Mouse (Mus musculus): ENCODE data around the gene Spaca4.

The Spaca4 gene

DNA sequence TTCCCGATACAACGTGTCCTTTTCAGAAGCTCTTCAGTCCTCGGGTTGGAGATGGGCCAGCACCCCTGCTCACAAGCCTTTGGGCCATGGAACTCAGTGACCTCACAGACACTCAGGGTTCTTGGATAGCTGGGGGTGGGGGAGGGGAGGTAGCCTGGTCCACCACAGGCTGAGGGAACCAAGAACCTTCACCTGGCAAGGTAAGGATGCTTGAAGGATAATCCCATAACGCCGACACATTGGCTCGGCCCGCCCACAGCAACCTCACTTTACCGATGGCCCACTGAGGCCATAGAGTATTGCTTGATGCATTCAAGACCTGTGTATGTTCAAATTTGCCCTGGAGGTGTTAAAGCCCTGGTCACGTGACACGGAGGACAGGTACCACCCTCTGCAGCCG lies at the start of gene Spaca4:
Gene Spaca4, minus strand, starts transcription at position 101 of the 400 bp plus-strand sequence.
- DNase-seq (ENCODE audit: low spot score) = no peak

DNA sequence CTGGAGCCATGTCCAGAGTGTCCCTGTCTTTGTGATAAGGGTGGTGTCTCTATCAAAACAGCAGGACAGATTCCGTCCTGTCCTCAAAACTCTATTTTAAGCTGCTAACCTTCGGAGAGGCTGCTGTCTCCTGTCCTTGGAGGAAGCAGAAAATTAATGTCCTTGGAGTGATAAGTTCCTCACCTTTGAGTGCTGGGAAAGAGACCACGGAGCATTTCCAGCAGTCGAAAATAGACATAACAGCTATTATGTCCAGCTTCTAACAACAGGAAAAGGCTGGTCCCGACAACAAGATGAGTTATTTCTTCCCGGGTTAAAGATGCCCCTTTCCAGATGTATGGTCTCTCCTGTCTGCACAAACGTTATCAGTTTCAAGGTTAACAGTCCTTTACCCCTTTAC lies 49.6 kb upstream of the Spaca4 start:
- DNase-seq (ENCODE audit: low spot score) = no peak

DNA sequence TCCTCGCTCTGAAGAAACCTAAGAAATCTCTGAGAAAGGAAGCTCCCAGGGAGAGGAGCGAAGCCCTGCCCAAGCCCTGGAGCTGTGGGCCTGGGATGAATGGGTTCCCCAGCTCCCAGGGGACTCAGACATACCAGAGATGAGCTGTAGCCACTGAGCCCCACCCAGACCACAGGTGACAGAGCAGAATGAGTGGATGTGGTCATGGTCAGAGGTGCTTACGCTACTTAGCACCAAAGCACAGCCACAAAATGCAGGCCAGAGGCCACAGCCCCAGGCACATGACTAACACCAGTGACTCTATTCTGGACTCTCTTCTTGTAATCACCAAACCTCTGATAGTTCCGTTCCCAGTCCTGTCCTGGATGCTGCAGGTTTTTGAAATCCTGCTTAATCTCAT lies 45.5 kb upstream of the Spaca4 start:
- no peak for DNase-seq (ENCODE audit: low spot score)

DNA sequence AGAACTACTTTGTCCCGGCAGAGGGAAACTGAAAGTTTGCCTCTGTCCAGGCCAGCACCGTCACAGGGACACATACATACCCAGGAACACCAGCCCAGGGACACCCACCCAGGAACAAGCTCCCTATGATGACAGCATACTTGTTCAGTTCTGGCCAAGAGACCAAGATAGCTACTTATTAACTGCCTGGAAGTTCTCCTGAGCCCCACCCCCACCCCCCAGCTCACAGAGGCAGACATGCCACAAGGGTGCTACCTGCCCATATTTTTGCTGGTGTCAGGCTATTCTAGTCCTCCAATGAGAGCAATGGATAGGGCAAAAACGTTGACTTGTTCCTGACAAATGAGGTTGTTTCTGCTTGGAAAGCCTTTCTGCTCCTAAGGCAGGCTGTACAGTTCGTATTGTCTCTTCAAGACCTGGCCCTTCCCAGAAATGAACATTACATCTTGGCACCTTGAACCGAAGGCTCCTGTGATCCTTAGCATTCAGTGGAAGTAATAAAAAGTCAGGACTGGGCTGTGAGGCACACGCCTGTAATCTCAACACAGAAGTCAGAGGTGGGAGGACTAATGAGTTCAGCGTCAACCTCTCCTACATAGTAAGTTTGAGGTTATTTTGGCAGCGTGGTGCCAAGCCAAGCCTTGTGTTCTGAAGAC lies 44.9 kb upstream of the Spaca4 start:
- no peak for DNase-seq (ENCODE audit: low spot score)

DNA sequence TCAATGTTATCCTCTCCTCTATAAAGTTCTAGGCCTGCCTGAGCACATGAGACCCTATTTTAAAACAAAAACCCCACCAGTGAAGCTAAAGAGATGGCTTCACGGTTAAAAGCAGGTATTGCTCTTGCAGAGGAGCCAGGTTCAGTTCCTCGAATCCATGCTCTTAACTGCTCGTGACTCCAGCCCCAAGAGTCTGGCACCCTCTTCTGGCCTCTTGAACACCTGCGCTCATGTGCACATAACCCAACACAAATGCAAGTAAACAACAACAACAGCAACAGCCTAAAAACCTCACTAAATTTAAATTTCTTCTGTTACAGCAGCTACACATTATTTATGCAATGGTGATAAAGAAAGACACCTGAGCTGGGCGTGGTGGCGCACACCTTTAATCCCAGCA lies 41.9 kb upstream of the Spaca4 start:
- DNase-seq (ENCODE audit: low spot score) = no peak

DNA sequence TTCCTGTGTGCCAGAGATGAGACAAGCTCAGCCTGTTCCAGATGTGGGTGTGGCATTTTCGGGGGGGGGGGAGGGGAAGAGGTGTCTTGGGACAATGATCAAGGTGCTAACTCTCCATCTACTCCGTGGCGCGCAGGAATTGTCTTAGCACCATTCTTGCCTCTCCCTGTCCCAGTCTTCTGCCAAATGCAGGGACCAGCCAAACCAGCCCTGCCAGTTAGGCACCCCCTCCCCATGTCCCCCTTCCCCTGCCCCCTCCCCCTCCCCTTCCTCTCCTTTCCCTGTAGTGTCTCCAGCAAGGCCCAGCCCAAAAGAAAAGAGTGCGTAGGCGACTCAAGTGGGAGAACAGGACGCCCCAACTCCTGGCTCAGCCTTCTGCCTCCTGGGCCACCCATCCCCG lies 41.2 kb upstream of the Spaca4 start:
- DNase-seq (ENCODE audit: low spot score) = no peak

DNA sequence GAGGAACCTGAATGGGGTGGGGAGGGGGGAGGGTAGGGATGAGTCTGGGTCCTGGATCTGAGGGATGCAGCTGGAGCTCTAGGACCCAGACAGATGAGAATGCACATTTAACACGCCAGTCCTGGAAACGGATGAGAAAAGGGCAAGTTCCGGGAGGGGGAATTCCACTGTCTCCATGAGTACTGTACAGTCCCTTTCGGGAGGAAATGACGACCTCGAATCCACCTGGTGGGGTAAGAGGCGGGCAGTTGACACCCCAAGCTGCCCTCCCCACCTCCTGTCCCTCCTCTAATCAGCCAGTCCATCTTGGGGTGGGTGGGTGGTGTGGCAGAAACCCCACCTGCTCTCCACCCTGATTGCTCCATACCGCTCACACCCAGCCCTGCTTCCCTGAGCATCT lies 40.4 kb upstream of the Spaca4 start:
- DNase-seq (ENCODE audit: low spot score) = no peak

DNA sequence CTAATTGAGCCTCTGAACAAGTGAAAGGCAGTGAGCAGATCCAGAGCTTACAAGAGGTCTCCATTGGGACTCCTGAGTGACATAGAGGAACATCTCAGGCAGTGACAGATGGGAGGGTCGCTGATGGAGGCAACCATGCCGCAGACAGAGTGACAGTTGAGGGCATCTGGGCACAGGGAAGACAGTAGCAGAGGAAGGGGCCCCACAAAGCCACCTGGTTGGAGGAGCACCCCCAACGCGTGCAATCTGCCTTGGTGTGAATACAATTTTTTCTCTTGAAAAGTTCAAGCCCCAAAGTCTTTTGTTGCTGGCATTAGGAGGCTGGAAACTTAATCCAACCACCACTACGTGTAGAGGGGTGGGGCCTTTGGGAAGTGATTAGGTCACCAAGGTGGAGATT lies 34.5 kb upstream of the Spaca4 start:
- no peak for DNase-seq (ENCODE audit: low spot score)

DNA sequence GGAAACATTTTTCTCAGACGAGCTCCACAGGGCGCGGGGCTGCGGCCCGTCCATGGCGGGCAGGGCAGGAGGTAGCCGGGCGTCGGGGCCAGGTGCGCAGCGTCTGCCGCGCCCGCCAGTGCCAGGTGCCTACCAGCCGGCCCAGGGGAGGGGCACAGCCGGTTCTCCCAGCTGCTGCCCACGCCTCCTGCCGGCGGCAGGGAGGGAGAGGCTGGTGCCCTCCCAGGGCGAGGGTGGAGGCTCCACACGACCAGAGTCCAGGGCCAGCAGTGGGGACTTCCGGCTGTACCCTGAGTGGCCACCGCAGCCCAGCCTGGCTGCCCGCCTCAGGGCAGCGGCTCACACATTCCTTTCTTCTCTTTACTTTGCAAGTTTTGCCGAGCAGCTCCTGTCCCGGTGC lies 33.8 kb upstream of the Spaca4 start:
- no peak for DNase-seq (ENCODE audit: low spot score)

DNA sequence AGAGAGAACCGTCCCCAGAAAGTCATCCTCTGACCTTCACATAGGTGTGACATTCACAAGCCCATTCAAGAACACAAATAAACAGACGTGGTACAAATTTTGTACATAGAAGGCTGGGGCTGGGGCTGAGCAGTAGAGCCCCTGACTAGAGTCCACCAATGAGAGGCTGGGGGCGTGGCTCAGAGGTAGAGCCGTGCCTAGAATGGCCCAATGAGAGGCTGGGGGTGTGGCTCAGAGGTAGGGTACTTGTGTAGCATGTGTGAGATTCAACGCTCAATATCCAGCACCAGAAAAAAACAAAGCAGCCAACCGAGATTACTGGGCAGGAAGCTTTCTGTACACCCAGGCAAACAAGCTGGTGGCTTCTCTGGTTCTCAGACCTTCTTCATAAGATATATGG lies 30.1 kb upstream of the Spaca4 start:
- DNase-seq (ENCODE audit: low spot score) = no peak

DNA sequence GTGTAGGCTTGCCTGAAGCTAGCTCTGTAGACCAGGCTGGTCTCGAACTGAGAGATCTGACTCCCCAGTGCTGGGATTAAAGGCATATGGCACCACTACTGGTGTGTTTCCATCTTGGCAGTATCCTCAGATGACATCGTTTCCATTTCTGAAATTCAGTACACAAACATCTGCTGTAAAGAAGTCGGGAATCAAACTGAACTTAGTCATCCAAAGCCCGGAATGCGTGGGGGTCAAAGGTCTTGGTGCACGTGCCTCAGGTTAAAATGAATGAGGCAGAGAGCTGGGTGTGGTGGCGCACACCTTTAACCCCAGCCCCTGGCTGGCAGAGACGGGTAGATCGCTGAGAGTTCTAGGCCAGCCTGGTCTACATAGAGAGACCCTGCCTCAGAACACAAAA lies 24.5 kb upstream of the Spaca4 start:
- DNase-seq (ENCODE audit: low spot score) = no peak

DNA sequence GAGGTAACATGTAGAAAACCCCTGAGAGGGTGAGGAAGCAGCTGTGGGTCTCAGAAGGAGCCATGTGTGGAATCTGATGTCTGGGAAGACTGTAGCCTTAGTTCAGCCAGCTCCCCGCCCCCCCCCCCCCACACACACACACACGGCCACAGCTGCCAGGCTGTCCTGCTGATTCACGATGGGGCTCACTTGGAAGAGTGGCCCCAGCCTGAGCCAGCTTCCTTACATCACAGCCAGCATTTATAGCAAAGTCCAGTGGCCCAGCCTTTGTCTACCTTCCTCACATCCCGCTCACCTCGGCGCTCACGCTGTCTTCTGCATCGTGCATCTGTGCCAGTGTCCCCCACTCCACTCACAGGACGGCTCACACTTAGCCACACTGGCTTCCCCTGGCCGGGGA lies 23.8 kb upstream of the Spaca4 start:
- DNase-seq (ENCODE audit: low spot score) = no peak

DNA sequence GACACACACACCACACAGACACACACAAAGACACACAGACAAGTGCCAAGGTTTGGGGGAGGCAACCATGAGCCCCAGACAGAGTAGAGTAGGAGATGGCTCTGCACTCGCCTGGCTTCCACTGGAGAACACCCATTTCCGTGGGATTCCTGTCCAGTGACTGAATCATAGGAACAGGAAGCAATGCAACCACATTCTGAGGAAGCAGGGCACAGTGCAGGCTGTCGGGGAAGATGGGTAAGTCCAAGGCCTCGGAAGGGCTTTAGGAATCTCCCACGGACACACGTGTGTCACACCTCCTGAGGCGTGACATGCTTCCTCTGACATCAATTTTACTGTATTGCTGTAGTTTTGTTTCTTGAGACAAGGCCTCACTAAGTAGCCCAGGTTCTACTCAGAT lies 22.5 kb upstream of the Spaca4 start:
- no peak for DNase-seq (ENCODE audit: low spot score)

DNA sequence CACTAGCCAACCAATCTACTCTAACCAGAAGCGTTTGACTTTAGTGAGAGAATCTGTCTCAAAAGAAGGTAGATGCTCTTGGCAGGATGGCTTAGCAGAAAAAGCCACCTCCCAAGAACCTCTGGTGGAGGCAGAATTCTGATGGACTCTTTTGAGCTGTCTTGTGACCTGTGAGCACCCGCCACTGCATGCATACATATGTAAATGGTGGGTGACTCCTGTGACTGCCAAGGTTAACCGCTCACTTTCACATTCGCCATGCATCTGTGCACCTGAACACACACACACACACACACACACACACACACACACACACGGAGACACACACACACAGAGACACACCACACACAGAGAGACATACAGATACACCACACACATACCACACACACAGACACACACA lies 21.8 kb upstream of the Spaca4 start:
- no peak for DNase-seq (ENCODE audit: low spot score)

DNA sequence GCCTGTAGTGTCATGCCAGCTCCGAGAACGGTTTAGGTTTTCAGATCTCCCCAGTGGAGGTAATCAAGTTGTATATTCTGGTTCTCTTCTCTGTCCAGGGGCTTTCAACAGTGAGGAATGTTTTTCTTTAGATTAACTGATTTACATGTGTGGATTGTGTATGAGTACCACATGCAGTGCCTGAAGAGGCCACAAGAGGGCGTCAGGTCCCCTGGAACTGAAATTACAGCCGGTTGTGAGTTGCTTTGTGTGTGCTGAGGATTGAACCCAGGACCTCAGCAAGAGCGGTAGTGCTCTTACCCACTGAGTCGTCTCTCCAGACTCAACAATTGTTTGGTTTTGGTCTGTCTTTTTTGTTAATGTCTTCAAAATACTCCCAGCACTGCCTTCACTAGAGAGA lies 20.9 kb upstream of the Spaca4 start:
- no peak for DNase-seq (ENCODE audit: low spot score)

DNA sequence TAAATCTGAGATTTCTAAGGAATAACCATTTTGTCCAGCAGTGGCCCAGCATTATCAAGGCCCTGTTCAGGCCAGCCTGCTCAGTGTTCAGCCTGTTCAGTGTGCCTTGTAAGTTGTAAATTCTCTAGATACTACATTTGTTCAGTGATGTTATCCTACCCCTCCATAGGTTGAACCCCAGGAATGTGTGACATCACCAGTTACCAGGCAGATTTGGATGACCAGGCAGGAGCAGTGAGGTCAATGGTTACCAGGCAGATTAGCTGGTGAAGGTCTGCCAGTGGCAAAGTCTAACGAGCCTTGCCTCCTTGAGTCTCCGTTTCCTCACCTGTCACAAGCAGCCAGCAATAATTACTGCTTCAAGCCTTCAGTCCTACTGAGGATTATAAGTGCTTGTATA lies 18.8 kb upstream of the Spaca4 start:
- DNase-seq (ENCODE audit: low spot score) = peak; percentile 45

DNA sequence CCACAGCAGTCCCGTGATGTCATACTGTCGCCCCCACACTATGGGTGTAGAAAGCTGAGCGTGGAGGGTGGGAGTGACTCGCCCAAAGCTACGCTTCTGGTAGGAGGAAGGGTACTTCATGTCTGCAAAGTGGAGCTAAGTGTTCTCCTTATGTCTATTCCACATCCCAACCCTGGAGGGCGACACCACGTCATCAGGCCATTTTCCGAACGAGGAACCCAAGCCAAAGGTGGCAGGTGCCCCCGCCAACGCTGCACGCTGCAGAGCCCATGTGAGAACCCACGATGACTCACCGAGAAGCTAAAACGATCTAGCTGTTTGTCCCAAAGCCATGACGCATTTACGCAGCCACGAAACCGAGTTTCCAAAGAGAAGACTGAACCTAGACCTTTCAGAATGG lies 16.7 kb upstream of the Spaca4 start:
- peak; percentile 80 for DNase-seq (ENCODE audit: low spot score)

DNA sequence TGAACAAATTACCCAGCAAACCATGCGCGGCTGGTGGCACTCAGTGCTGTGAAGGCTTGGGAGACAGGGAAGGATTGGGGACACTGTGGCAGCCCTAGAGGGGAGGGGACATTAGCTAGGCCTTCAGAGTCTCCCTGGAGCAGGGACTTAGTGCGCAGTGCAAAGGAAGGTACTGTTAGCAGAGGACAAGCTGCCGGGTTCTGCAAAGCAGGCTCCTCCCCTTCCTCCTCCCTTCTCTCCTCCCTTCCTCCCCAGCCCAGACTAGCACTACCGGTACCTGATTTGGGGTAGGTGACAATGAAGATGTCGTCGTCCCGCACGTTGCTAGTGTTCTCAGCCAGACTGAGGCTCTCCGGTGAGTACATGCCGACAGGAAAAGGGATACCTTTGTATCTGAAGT lies 16.2 kb upstream of the Spaca4 start:
- peak; percentile 68 for DNase-seq (ENCODE audit: low spot score)

DNA sequence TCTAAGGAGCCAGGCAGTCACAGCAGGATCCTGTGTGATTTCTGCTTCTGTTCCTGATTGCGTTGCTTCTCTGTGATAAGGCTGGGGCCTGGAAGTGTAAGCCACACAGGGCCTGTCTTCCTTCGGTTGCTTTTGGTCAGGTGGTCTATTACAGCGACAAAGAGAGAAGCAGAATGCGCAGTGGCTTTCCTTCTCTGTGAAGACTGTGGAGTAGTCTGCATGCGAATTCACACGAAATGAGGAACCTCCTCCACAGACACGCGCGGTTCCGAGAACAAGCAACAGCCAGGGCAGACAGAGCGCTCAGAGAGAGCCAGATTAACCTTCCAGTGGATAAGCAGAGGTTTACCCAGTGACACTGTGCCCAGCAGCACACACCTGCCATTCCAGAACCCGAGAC lies 15.7 kb upstream of the Spaca4 start:
- no peak for DNase-seq (ENCODE audit: low spot score)

DNA sequence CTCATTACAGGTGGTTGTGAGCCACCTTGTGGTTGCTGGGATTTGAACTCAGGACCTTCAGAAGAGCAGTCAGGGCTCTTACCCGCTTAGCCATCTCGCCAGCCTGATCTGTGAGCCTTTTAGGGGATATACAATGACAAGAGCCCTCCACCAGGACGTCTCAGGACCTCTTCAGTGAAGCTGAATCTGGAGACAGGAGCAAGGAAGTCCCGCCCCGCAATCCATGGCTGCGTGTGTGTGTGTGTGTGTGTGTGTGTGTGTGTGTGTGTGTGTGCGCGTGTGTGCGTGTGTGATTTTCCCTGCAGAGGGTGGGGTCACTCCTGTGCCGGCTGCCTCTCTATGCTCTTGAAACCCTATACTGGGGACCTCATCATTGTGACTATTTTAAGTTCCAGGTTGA lies 14.2 kb upstream of the Spaca4 start:
- no peak for DNase-seq (ENCODE audit: low spot score)

DNA sequence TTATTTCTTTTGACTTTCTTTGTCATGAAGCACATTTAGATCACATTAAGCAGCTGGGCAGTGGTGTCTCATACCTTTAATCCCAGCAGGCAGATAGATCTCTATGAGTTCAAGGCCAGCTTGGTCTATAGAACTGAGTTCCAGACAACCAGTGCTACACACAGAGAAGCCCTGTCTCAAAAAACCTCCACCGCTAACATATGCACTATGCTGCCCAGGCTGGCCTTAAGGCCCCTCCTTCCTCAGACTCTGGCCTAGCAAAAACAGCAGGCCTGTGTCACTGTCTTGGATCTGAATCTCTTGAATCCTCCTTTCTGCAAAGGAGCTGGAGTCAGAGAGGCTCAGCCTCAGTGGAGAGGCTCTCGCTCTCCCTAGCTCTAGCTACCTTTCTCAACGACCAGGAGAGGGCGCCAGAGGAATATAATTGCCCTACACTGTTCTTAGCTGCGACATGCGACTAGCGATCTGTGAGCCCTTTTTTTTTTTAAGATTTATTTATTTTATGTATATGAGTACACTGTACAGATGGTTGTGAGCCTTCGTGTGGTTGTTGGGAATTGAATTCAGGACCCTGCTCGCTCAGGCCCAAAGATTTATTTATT lies 13.7 kb upstream of the Spaca4 start:
- peak; percentile 86 for DNase-seq (ENCODE audit: low spot score)

DNA sequence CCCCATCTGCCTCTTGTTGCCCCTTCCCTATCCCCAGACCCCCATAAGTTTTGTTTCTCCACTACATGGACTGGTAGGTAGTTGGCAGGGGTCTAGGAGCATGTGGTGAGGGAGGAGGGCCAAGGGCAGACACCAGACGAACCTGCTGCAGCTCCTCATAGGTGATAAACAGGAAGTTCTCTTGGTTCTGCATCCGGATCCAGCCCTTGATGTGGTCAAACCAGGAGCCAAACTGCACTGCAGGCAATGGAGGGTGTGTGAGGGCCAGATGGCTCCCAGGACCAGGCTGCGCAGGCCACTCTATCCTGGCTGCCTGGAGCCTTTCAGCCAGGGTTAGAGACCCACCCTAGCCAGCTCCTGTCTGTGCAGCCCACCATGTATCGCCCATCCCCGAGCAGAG lies 7.9 kb upstream of the Spaca4 start:
- DNase-seq (ENCODE audit: low spot score) = peak; percentile 92

DNA sequence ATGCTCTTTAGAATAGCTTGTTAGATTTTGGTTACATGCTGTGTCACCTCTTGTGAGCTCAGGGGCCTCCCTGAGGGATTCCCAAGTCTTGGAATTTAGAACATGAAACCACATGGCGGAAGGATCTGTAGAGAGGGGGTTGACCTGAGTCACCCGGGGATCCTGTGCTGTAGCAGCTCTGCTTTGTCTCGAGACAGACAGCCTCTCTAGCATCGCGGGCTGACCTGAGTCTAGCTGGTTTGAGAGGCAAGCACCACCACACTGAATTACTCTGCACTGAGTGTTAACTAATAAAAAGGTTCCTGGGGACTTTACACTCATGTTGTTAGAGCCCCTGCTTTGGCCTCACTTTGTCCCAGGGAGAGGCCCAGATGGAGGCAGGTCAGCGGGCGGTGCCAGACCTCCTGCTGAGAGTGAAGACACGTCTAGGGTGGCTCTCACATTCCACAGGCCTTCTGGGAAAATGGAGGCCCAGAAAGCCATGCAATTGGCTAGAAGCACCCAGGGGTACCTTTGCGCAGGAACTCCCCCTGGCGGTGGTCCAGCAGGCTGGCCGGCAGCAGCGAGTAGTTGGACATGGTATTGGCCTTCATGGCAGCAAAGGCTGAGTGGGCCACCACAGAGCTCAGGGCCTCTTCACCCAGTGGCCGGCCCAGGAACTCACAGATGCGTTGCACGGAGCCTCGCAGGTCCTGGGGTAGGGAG lies 5.3 kb upstream of the Spaca4 start:
- no peak for DNase-seq (ENCODE audit: low spot score)

DNA sequence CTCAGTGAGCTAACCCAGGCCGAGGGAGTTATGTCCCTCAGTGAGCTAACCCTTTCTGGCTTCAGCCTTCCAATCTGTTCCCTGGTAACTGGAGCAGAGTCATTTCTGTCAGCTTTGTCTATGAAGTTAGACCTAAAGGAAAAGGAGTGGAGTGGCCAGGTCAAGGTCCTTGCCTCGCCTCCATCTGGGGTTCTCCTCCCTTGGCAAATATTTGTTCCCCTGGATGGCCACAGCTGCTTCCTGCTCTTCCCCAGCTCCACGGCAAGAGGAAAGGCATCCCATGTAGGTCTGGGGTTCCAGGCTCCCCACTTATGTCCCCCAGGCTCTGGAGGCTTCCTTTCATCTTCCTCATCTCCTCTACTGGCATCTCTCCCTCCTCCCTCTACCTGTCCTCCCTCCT lies 2.0 kb upstream of the Spaca4 start:
- DNase-seq (ENCODE audit: low spot score) = no peak

All from T-cell, adult 2 months (primary cell).